Mouse (Mus musculus) myocyte (in vitro differentiated cells): ENCODE measurements at regions not wholly inside any gene's neighbourhood (a gene's known extent, or its start where the extent isn't known, plus 50 kb on each side); places are given as distances from the start of the nearest gene placed in this dataset.

Experiments used
- H3K27me3 ChIP-seq: one replicate; pipeline ENCODE4 v1.6.1; 2011; ENCODE audit not compliant: control insufficient read depth, insufficient read depth, insufficient read length
- H3K36me3 ChIP-seq: one replicate; pipeline ENCODE4 v1.6.1; 2011; ENCODE audit not compliant: control insufficient read depth, insufficient read depth
- H3K4me2 ChIP-seq: one replicate; pipeline ENCODE4 v1.6.1; 2011; ENCODE audit warnings: low read depth, control low read depth
- H3K4me3 ChIP-seq: one replicate; pipeline ENCODE4 v1.5.1; 2011; ENCODE audit warnings: mild to moderate bottlenecking, control low read depth, moderate library complexity
- H3K79me2 ChIP-seq: one replicate; pipeline ENCODE4 v1.6.1; 2011; ENCODE audit not compliant: control insufficient read depth, insufficient read depth
- H3ac ChIP-seq: one replicate; pipeline ENCODE4 v1.6.1; 2011; ENCODE audit not compliant: control insufficient read depth, insufficient read length
- CEBPB ChIP-seq: IDR thresholded peaks from 2 replicates; pipeline ENCODE4 v1.6.1; 2011; ENCODE audit warnings: mild to moderate bottlenecking, moderate library complexity; ENCODE audit not compliant: poor library complexity, insufficient read depth, severe bottlenecking
- E2F4 ChIP-seq: IDR thresholded peaks from one replicate; pipeline ENCODE4 v1.6.1; 2011; ENCODE audit warnings: mild to moderate bottlenecking, control low read depth, moderate library complexity; ENCODE audit not compliant: insufficient read depth
- MAX ChIP-seq: IDR thresholded peaks from one replicate; pipeline ENCODE4 v1.6.1; 2011; ENCODE audit warnings: low read depth, mild to moderate bottlenecking, control low read depth
- MYOD1 ChIP-seq, 3 experiments: IDR thresholded peaks; one replicate each; pipeline ENCODE4 v1.6.1; 2011; ENCODE audit warnings: control low read depth in 2 of 3, low read depth in 2 of 3, mild to moderate bottlenecking in 2 of 3, moderate library complexity in 1 of 3; ENCODE audit not compliant: insufficient read length in 2 of 3, control insufficient read depth in 1 of 3
- MYOG ChIP-seq, 3 experiments: IDR thresholded peaks; one replicate each; pipeline ENCODE4 v1.6.1; 2011; ENCODE audit warnings: control low read depth in 2 of 3, low read depth in 2 of 3, mild to moderate bottlenecking in 2 of 3; ENCODE audit not compliant: insufficient read length in 2 of 3, control insufficient read depth in 1 of 3, insufficient read depth in 1 of 3
- POLR2A ChIP-seq: IDR thresholded peaks from one replicate; pipeline ENCODE4 v1.6.1; 2011; ENCODE audit warnings: low read depth, mild to moderate bottlenecking, control low read depth, moderate library complexity; ENCODE audit not compliant: insufficient read length
- POLR2AphosphoS2 ChIP-seq: IDR thresholded peaks from one replicate; pipeline ENCODE4 v1.6.1; 2011; ENCODE audit warnings: low read depth, control low read depth; ENCODE audit not compliant: insufficient read length
- REST ChIP-seq: IDR thresholded peaks from one replicate; pipeline ENCODE4 v1.6.1; 2011; ENCODE audit warnings: mild to moderate bottlenecking, control low read depth, moderate library complexity; ENCODE audit not compliant: insufficient read depth, insufficient read length
- SRF ChIP-seq: IDR thresholded peaks from one replicate; pipeline ENCODE4 v1.6.1; 2011; ENCODE audit warnings: low read depth; ENCODE audit not compliant: control insufficient read depth, insufficient read length
- TCF12 ChIP-seq: IDR thresholded peaks from one replicate; pipeline ENCODE4 v1.6.1; 2011; ENCODE audit warnings: mild to moderate bottlenecking, control low read depth; ENCODE audit not compliant: poor library complexity, insufficient read depth, severe bottlenecking
- TCF3 ChIP-seq: IDR thresholded peaks from one replicate; pipeline ENCODE4 v1.6.1; 2011; ENCODE audit warnings: low read depth, control low read depth; ENCODE audit not compliant: insufficient read length
- USF1 ChIP-seq: IDR thresholded peaks from one replicate; pipeline ENCODE4 v1.6.1; 2011; ENCODE audit warnings: low read depth, mild to moderate bottlenecking, control low read depth, moderate library complexity

DNA sequence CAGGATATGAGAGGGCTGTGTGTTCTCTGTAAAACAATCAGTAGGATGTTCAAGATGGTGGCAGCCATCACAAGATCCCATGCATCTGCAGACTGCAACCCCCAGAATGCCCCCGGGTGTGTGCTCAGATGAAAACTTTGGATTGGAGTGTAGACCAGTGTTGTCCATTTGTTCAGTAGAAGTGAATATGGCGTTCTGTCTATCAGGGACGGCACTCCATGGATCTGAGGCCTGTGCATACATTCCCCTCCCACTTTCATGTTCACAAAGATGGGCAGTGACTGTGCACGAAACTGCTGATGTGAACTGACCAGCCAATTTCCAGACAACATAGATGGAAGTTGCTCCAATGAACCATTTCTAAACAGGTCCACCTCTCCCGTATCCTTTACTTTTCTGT lies 330.3 kb downstream of the Cd83 start:
- Histone ChIP-seq H3K4me3 (no peak overlapping the region), H3K4me2 (no peak overlapping the region), H3K27me3 (no peaks in the 10 kb centered on the region), H3ac (no peak overlapping the region), H3K79me2 (no peaks in the 10 kb centered on the region), H3K36me3 (no peaks in the 10 kb centered on the region)
- no peak for TF ChIP-seq POLR2A
- TF ChIP-seq TCF12 = no peak
- TF ChIP-seq USF1 = no peak

DNA sequence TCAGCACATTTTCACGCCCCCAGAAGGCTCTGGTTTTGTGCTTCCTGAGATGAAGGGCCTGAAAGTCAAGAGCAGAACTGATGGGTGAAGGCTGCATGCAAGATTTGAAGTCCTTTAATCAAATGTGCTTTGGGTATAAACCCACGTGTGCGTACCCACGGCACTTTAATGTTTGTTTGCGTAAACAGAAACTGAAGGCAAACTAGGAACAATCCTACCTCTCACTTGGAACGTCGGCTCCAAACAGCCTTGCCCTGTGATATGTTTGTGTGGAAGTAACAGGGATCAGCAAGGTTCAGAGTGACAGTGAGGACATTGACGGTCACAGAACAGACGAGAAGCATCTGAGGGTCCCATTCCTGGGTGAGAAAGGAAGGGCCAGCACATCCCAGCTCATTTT lies 333.3 kb downstream of the Cd83 start:
- no peak overlapping the region for H3K4me3 ChIP-seq
- no peaks in the 10 kb centered on the region for H3K79me2 ChIP-seq
- TF ChIP-seq TCF3 (no peak), USF1 (no peak), POLR2A (no peak), MAX (no peak), MYOG (IDR thresholded peaks at IDR 0.05; ENCODE audit: control insufficient read depth in 1 of 3, insufficient read depth in 1 of 3, insufficient read length in 2 of 3, low read depth in 2 of 3) (no peak), SRF (no peak), TCF12 (no peak), REST (no peak), POLR2AphosphoS2 (no peak), E2F4 (no peak), CEBPB (no peak), MYOD1 (IDR thresholded peaks at IDR 0.05; ENCODE audit: control insufficient read depth in 1 of 3, insufficient read length in 2 of 3, low read depth in 2 of 3) (no peak)
- H3K4me2 ChIP-seq = no peak overlapping the region
- H3K36me3 ChIP-seq = no peaks in the 10 kb centered on the region
- no peaks in the 10 kb centered on the region for H3K27me3 ChIP-seq
- H3ac ChIP-seq = no peak overlapping the region

DNA sequence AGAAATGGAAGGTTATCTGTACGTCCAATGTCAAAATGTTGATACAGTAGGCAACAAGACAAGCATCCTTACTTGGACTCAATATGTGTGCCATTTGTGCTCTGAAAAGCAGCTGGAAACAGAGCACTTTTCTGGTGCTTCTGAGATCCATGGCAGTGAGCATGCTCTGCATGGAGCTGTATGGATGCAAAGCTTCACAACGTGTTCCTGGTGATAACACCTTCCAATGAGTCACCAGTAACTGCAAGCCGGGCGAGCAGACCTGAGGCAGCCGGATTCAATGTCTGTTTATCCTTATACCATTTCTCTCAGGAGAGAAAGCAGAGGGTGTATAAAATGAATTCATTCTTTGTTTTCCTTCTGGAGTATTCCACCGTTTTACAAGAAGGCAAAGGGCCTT lies 334.3 kb downstream of the Cd83 start:
- Histone ChIP-seq H3K4me3 (no peak overlapping the region), H3K4me2 (no peak overlapping the region), H3K27me3 (no peaks in the 10 kb centered on the region), H3K36me3 (no peaks in the 10 kb centered on the region), H3K79me2 (no peaks in the 10 kb centered on the region), H3ac (no peak overlapping the region)
- TF ChIP-seq TCF3 (no peak), E2F4 (no peak), USF1 (no peak), POLR2AphosphoS2 (no peak), MYOD1 (IDR thresholded peaks at IDR 0.05; ENCODE audit: control insufficient read depth in 1 of 3, insufficient read length in 2 of 3, low read depth in 2 of 3) (no peak), SRF (no peak), CEBPB (no peak), MAX (no peak), MYOG (IDR thresholded peaks at IDR 0.05; ENCODE audit: control insufficient read depth in 1 of 3, insufficient read depth in 1 of 3, insufficient read length in 2 of 3, low read depth in 2 of 3) (no peak), REST (no peak), POLR2A (no peak), TCF12 (no peak)

DNA sequence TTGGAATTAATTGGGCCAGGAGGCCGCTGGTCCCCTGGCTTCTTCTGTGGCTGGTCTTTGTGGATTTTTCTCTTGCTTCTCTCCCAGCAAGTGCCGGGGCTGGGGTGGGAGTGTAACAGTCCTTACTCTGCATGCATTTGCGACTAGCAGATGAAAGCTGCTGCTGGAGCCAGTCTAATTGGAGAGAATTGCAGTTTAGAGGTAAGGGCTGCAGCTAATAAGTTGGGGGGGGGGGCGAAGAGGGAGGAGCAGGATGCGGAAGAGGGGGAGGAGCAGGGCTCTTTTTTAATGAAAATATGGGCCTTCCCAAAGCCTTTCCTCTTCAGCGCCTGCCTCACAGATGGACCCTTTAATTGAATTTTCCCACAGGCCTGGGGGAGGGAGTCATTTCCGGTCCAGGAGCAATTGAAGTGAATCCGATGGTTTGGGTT lies 336.7 kb downstream of the Cd83 start:
- no peaks in the 10 kb centered on the region for H3K27me3 ChIP-seq
- TF ChIP-seq MYOD1 (IDR thresholded peaks at IDR 0.05; ENCODE audit: control insufficient read depth in 1 of 3, insufficient read length in 2 of 3, low read depth in 2 of 3) = no peak
- no peak for TF ChIP-seq CEBPB
- no peak for TF ChIP-seq E2F4
- no peak for TF ChIP-seq REST
- no peak for TF ChIP-seq TCF12
- TF ChIP-seq MAX = no peak
- TF ChIP-seq TCF3 = no peak
- TF ChIP-seq USF1 = no peak
- no peak for TF ChIP-seq MYOG (IDR thresholded peaks at IDR 0.05; ENCODE audit: control insufficient read depth in 1 of 3, insufficient read depth in 1 of 3, insufficient read length in 2 of 3, low read depth in 2 of 3)
- TF ChIP-seq SRF = no peak
- TF ChIP-seq POLR2AphosphoS2 = no peak
- TF ChIP-seq POLR2A = no peak
- H3ac ChIP-seq = no peak overlapping the region
- no peak overlapping the region for H3K4me3 ChIP-seq
- H3K36me3 ChIP-seq = no peaks in the 10 kb centered on the region
- H3K4me2 ChIP-seq = no peak overlapping the region
- H3K79me2 ChIP-seq = no peaks in the 10 kb centered on the region

DNA sequence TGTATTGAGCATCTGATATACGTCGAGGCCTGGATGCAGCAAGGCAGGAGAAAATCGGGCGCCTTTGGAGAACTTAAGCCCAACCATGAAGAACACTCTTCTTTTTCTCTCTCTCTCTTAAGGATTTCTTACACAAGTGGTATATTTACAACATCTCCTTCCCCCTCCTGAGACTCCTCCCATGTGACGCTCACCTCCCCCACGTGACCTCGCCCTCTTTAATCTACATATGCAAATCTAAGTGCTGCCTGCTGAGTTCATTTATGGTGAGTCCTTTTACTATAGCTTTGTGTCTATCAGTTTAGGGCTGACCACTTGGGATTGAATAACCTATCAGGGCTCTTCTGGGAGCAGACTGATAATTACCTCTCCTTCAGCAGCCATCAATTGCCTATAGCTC lies 337.4 kb downstream of the Cd83 start:
- Histone ChIP-seq H3K4me3 (no peak overlapping the region), H3K79me2 (no peaks in the 10 kb centered on the region), H3K4me2 (no peak overlapping the region), H3K27me3 (no peaks in the 10 kb centered on the region), H3K36me3 (no peaks in the 10 kb centered on the region), H3ac (no peak overlapping the region)
- TF ChIP-seq E2F4 = no peak
- no peak for TF ChIP-seq TCF3
- no peak for TF ChIP-seq MAX
- no peak for TF ChIP-seq POLR2A
- TF ChIP-seq TCF12 = no peak
- TF ChIP-seq SRF = no peak
- TF ChIP-seq MYOD1 (IDR thresholded peaks at IDR 0.05; ENCODE audit: control insufficient read depth in 1 of 3, insufficient read length in 2 of 3, low read depth in 2 of 3) = no peak
- TF ChIP-seq POLR2AphosphoS2 = no peak
- no peak for TF ChIP-seq USF1
- TF ChIP-seq CEBPB = no peak
- no peak for TF ChIP-seq MYOG (IDR thresholded peaks at IDR 0.05; ENCODE audit: control insufficient read depth in 1 of 3, insufficient read depth in 1 of 3, insufficient read length in 2 of 3, low read depth in 2 of 3)
- no peak for TF ChIP-seq REST
